Mouse (Mus musculus): Measurements from ENCODE around the gene Max.

- no peak for TF ChIP-seq EP300 (IDR thresholded peaks at IDR 0.05; ENCODE audit: low read depth)
- no peak for TF ChIP-seq CTCF (IDR thresholded peaks at IDR 0.05; ENCODE audit: low read depth)
Measured at GRCm38 (mm10) chr12:76938013-76938412, 24.0 kb downstream of the Max start.

Data from heart, postnatal 0 days (tissue).